Mouse (Mus musculus) neural tube, embryonic 14.5 days (tissue): Measurements from ENCODE around the gene Tnfaip8l1. TPM values are rescaled to one million over a fixed set of nuclear protein-coding genes. Genes with fewer than 3 reads are reported as not detected.

Source experiments
- ATAC-seq: fragments of 200-750 bp; cut with Nextera tagmentation; 2 replicates; pipeline ENCODE4 v1.8.0; 2017; ENCODE audit warnings: low read depth, mild to moderate bottlenecking, moderate TSS enrichment, moderate library complexity
- H3K27ac ChIP-seq: fragments of 300-500 bp; sonication (generic); 2 replicates; pipeline ENCODE4 v1.5.1; 2014; ENCODE audit warnings: low read depth, mild to moderate bottlenecking, control low read depth, low read length, moderate library complexity, mixed read lengths
- H3K27me3 ChIP-seq: fragments of 300-500 bp; sonication (generic); 2 replicates; pipeline ENCODE4 v1.6.1; 2014; ENCODE audit warnings: low read length; ENCODE audit not compliant: control insufficient read depth, insufficient read depth
- H3K36me3 ChIP-seq: fragments of 300-500 bp; sonication (generic); 2 replicates; pipeline ENCODE4 v1.6.1; 2014; ENCODE audit warnings: low read length, mixed read lengths; ENCODE audit not compliant: control insufficient read depth, insufficient read depth
- H3K4me1 ChIP-seq: fragments of 300-500 bp; sonication (generic); 2 replicates; pipeline ENCODE4 v1.6.1; 2014; ENCODE audit warnings: low read length; ENCODE audit not compliant: control insufficient read depth, insufficient read depth
- H3K4me2 ChIP-seq: fragments of 300-500 bp; sonication (generic); 2 replicates; pipeline ENCODE4 v1.6.1; 2014; ENCODE audit warnings: mild to moderate bottlenecking, low read depth, low read length, control low read depth
- H3K4me3 ChIP-seq: fragments of 300-500 bp; sonication (generic); 2 replicates; pipeline ENCODE4 v1.5.1; 2014; ENCODE audit warnings: low read depth, low read length, control low read depth, mixed read lengths
- H3K9ac ChIP-seq: fragments of 300-500 bp; sonication (generic); replicated peaks from 2 replicates; pipeline ENCODE4 v1.6.1; 2014; ENCODE audit warnings: low read depth, mild to moderate bottlenecking, control low read depth, low read length, mixed read lengths
- H3K9me3 ChIP-seq: fragments of 300-500 bp; sonication (generic); 2 replicates; pipeline ENCODE4 v1.6.1; 2016; ENCODE audit warnings: low read length; ENCODE audit not compliant: control insufficient read depth
- WGBS: fragments of 180-500 bp; shearing (Covaris S2); extraction: QIAGEN DNeasy Blood & Tissue Kit; methylation state at CpG from one replicate; pipeline ENCODE4 v1.1.7; 2014; 5-methylcytosine and 5-hydroxymethylcytosine counted together
- polyA plus RNA-seq: library from polyadenylated mRNA; unstranded; fragments of >200 nt; fragmentation: Nextera tagmentation; extraction: Ambion mirVana; gene quantifications from 2 replicates; pipeline ENCODE4 v1.2.1, GENCODE M21; 2014

The Tnfaip8l1 gene
- 9.2 and 9.9 TPM in 2 replicates for polyA plus RNA-seq

- WGBS = 1% methylated on average over 30 of the region's 30 CpGs
- 0 out of 2 replicates have a peak within 1 kb of the TSS, but pooled peaks have one; percentile 39 for H3K27ac ChIP-seq
Observed at GRCm38 (mm10) chr17:56162231-56162774, at the start of gene Tnfaip8l1. Gene Tnfaip8l1 (plus strand): TSS chr17:56162477.

GRCm38 (mm10) chr17:56112743-56113142 lies 49.5 kb upstream of the Tnfaip8l1 start:
- Histone ChIP-seq H3K9ac (no peak overlapping the region), H3K4me2 (no peak overlapping the region), H3K27me3 (no peaks in the 10 kb centered on the region), H3K4me3 (no peak overlapping the region), H3K4me1 (no peaks in the 10 kb centered on the region), H3K36me3 (no peaks in the 10 kb centered on the region), H3K9me3 (no peaks in the 10 kb centered on the region), H3K27ac (no peak overlapping the region)
- peak; percentile 9; the same call in 1 of the 2 replicates for ATAC-seq
- WGBS = 75% methylated on average over 3 of the region's 3 CpGs

More at GRCm38 (mm10) chr17:56162231-56162774, at the start of gene Tnfaip8l1:
- H3K4me2 ChIP-seq = peak within 1 kb of the TSS; percentile 68
- peaks cover 3% of the 10 kb centered on the region; the same call in 1 of the 2 replicates for H3K27me3 ChIP-seq
- peak within 1 kb of the TSS; percentile 40 for H3K4me3 ChIP-seq
- no peaks in the 10 kb centered on the region for H3K36me3 ChIP-seq
- H3K9ac ChIP-seq = peak within 1 kb of the TSS; percentile 56
- H3K9me3 ChIP-seq = no peaks in the 10 kb centered on the region
- ATAC-seq = peak; percentile 97
- peaks cover 10% of the 10 kb centered on the region for H3K4me1 ChIP-seq

GRCm38 (mm10) chr17:56116193-56116592 lies 46.1 kb upstream of the Tnfaip8l1 start:
- ATAC-seq = no peak
- Histone ChIP-seq H3K36me3 (no peaks in the 10 kb centered on the region), H3K4me1 (no peaks in the 10 kb centered on the region), H3K4me3 (no peak overlapping the region), H3K27ac (no peak overlapping the region), H3K4me2 (no peak overlapping the region), H3K9ac (no peak overlapping the region), H3K9me3 (no peaks in the 10 kb centered on the region), H3K27me3 (peaks cover 28% of the 10 kb centered on the region)
- 81% methylated on average over 10 of the region's 10 CpGs for WGBS

GRCm38 (mm10) chr17:56117251-56117710 lies 45.0 kb upstream of the Tnfaip8l1 start, which contains the start of gene Plin5:
Gene Plin5 (minus strand): TSS chr17:56117596.
- no peaks in the 10 kb centered on the region for H3K4me1 ChIP-seq
- H3K4me2 ChIP-seq = peak within 1 kb of the TSS; percentile 41
- H3K9me3 ChIP-seq = peaks cover 2% of the 10 kb centered on the region; the same call in 1 of the 2 replicates
- peaks cover 35% of the 10 kb centered on the region for H3K27me3 ChIP-seq
- H3K4me3 ChIP-seq = peak within 1 kb of the TSS; percentile 18
- H3K36me3 ChIP-seq = no peaks in the 10 kb centered on the region
- H3K27ac ChIP-seq = no peak within 1 kb of the TSS
- ATAC-seq = peak; percentile 25; the same call in 1 of the 2 replicates
- WGBS = 2% methylated on average over 26 of the region's 27 CpGs
- no peak within 1 kb of the TSS for H3K9ac ChIP-seq

- Histone ChIP-seq H3K4me3 (no peak overlapping the region), H3K4me2 (no peak overlapping the region), H3K4me1 (no peaks in the 10 kb centered on the region), H3K27ac (no peak overlapping the region), H3K27me3 (peaks cover 46% of the 10 kb centered on the region), H3K9ac (no peak overlapping the region), H3K36me3 (peaks cover 9% of the 10 kb centered on the region), H3K9me3 (peaks cover 8% of the 10 kb centered on the region)
- 38% methylated on average over 12 of the region's 12 CpGs for WGBS
- ATAC-seq = no peak
Observed at GRCm38 (mm10) chr17:56119431-56119830, 42.8 kb upstream of the Tnfaip8l1 start.

- Histone ChIP-seq H3K4me1 (no peaks in the 10 kb centered on the region), H3K9ac (no peak overlapping the region), H3K9me3 (peaks cover 8% of the 10 kb centered on the region), H3K36me3 (peaks cover 10% of the 10 kb centered on the region), H3K4me2 (no peak overlapping the region), H3K27ac (no peak overlapping the region), H3K4me3 (no peak overlapping the region), H3K27me3 (peaks cover 51% of the 10 kb centered on the region)
- WGBS = 6% methylated on average over 66 of the region's 66 CpGs
- no peak for ATAC-seq
Observed at GRCm38 (mm10) chr17:56119981-56120880, 42.0 kb upstream of the Tnfaip8l1 start.

- no peak within 1 kb of the TSS for H3K4me2 ChIP-seq
- H3K27me3 ChIP-seq = peaks cover 52% of the 10 kb centered on the region
- peaks cover 19% of the 10 kb centered on the region for H3K36me3 ChIP-seq
- 61% methylated on average over 2 of the region's 2 CpGs for WGBS
- no peaks in the 10 kb centered on the region for H3K4me1 ChIP-seq
- H3K9ac ChIP-seq = no peak within 1 kb of the TSS
- H3K27ac ChIP-seq = no peak within 1 kb of the TSS
- no peak within 1 kb of the TSS for H3K4me3 ChIP-seq
- H3K9me3 ChIP-seq = peaks cover 8% of the 10 kb centered on the region
- no peak for ATAC-seq
Observed at GRCm38 (mm10) chr17:56121826-56122225, 40.5 kb upstream of the Tnfaip8l1 start, which contains the start of gene Lrg1. Gene Lrg1 (minus strand): TSS chr17:56122001.

GRCm38 (mm10) chr17:56123161-56123560 lies 39.1 kb upstream of the Tnfaip8l1 start:
- H3K27me3 ChIP-seq = peaks cover 51% of the 10 kb centered on the region
- H3K9me3 ChIP-seq = peaks cover 8% of the 10 kb centered on the region
- no peak overlapping the region for H3K4me3 ChIP-seq
- ATAC-seq = no peak
- 89% methylated on average over 12 of the region's 12 CpGs for WGBS
- peaks cover 30% of the 10 kb centered on the region for H3K36me3 ChIP-seq
- H3K4me1 ChIP-seq = no peaks in the 10 kb centered on the region
- H3K4me2 ChIP-seq = no peak overlapping the region
- no peak overlapping the region for H3K9ac ChIP-seq
- H3K27ac ChIP-seq = no peak overlapping the region
